Mouse (Mus musculus): ENCODE results near the gene Col26a1. TPM values are rescaled to one million over a fixed set of nuclear protein-coding genes. Genes with fewer than 3 reads are reported as not detected.

Col26a1 gene
- polyA plus RNA-seq, 1 experiment = 0.04 TPM

- H3K4me1 ChIP-seq (ENCODE audit: control insufficient read depth, insufficient read depth, insufficient read length, low read length) = peaks cover 13% of the 10 kb centered on the region; the same call in 1 of the 2 replicates
- peak overlapping the region; percentile 67 for H3K4me3 ChIP-seq (ENCODE audit: low read depth, low read length)
- H3K27me3 ChIP-seq (ENCODE audit: control insufficient read depth, insufficient read depth, low read length) = no peaks in the 10 kb centered on the region
- 1% methylated on average over 38 of the region's 38 CpGs for WGBS
- H3K36me3 ChIP-seq (ENCODE audit: control insufficient read depth, insufficient read depth, low read length) = no peaks in the 10 kb centered on the region
- H3K27ac ChIP-seq (ENCODE audit: insufficient read depth, low read depth, low read length) = no peak overlapping the region
- peak; percentile 67; the same call in 1 of the 2 replicates for TF ChIP-seq POLR2A (IDR thresholded peaks at IDR 0.05; ENCODE audit: low read depth, low read length)
- TF ChIP-seq CTCF (IDR thresholded peaks at IDR 0.05; ENCODE audit: extremely low read depth, insufficient read length, insufficient replicate concordance, low read depth, low read length) = no peak
These were observed 35.9 kb upstream of the Col26a1 start for GRCm38 (mm10) chr5:136918655-136919472.

GRCm38 (mm10) chr5:136917613-136918242 is 34.7 kb upstream of the Col26a1 start:
- TF ChIP-seq POLR2A (IDR thresholded peaks at IDR 0.05; ENCODE audit: low read depth, low read length) (no peak), CTCF (IDR thresholded peaks at IDR 0.05; ENCODE audit: extremely low read depth, insufficient read length, insufficient replicate concordance, low read depth, low read length) (no peak)
- H3K36me3 ChIP-seq (ENCODE audit: control insufficient read depth, insufficient read depth, low read length) = peaks cover 6% of the 10 kb centered on the region
- H3K4me1 ChIP-seq (ENCODE audit: control insufficient read depth, insufficient read depth, insufficient read length, low read length) = peaks cover 8% of the 10 kb centered on the region; the same call in 1 of the 2 replicates
- H3K27me3 ChIP-seq (ENCODE audit: control insufficient read depth, insufficient read depth, low read length) = no peaks in the 10 kb centered on the region
- WGBS = 94% methylated on average over 8 of the region's 8 CpGs
- H3K27ac ChIP-seq (ENCODE audit: insufficient read depth, low read depth, low read length) = no peak overlapping the region
- no peak overlapping the region for H3K4me3 ChIP-seq (ENCODE audit: low read depth, low read length)

GRCm38 (mm10) chr5:136914183-136914582 is 31.2 kb upstream of the Col26a1 start:
- 84% methylated on average over 3 of the region's 3 CpGs for WGBS
- Histone ChIP-seq H3K27me3 (ENCODE audit: control insufficient read depth, insufficient read depth, low read length) (no peaks in the 10 kb centered on the region), H3K36me3 (ENCODE audit: control insufficient read depth, insufficient read depth, low read length) (peaks cover 10% of the 10 kb centered on the region), H3K4me1 (ENCODE audit: control insufficient read depth, insufficient read depth, insufficient read length, low read length) (peaks cover 5% of the 10 kb centered on the region; the same call in 1 of the 2 replicates), H3K4me3 (ENCODE audit: low read depth, low read length) (no peak overlapping the region), H3K27ac (ENCODE audit: insufficient read depth, low read depth, low read length) (no peak overlapping the region)
- no peak for TF ChIP-seq CTCF (IDR thresholded peaks at IDR 0.05; ENCODE audit: extremely low read depth, insufficient read length, insufficient replicate concordance, low read depth, low read length)
- TF ChIP-seq POLR2A (IDR thresholded peaks at IDR 0.05; ENCODE audit: low read depth, low read length) = no peak

- peak within 1 kb of the TSS; percentile 75 for H3K4me3 ChIP-seq (ENCODE audit: low read depth, low read length)
- TF ChIP-seq CTCF (IDR thresholded peaks at IDR 0.05; ENCODE audit: extremely low read depth, insufficient read length, insufficient replicate concordance, low read depth, low read length) = no peak
- TF ChIP-seq POLR2A (IDR thresholded peaks at IDR 0.05; ENCODE audit: low read depth, low read length) = peak; percentile 36; the same call in 1 of the 2 replicates
- H3K27me3 ChIP-seq (ENCODE audit: control insufficient read depth, insufficient read depth, low read length) = no peaks in the 10 kb centered on the region
- peak within 1 kb of the TSS; percentile 61 for H3K27ac ChIP-seq (ENCODE audit: insufficient read depth, low read depth, low read length)
- 5% methylated on average over 32 of the region's 32 CpGs for WGBS
- H3K36me3 ChIP-seq (ENCODE audit: control insufficient read depth, insufficient read depth, low read length) = peaks cover 7% of the 10 kb centered on the region
- H3K4me1 ChIP-seq (ENCODE audit: control insufficient read depth, insufficient read depth, insufficient read length, low read length) = peaks cover 9% of the 10 kb centered on the region
These were observed 25.2 kb upstream of the Col26a1 start, which contains the start of gene Ift22 for GRCm38 (mm10) chr5:136907991-136908857. Gene Ift22 (plus strand): TSS chr5:136908150.

- 33% methylated on average over 9 of the region's 9 CpGs for WGBS
- no peak for TF ChIP-seq POLR2A (IDR thresholded peaks at IDR 0.05; ENCODE audit: low read depth, low read length)
- TF ChIP-seq CTCF (IDR thresholded peaks at IDR 0.05; ENCODE audit: extremely low read depth, insufficient read length, insufficient replicate concordance, low read depth, low read length) = no peak
- Histone ChIP-seq H3K27me3 (ENCODE audit: control insufficient read depth, insufficient read depth, low read length) (no peaks in the 10 kb centered on the region), H3K27ac (ENCODE audit: insufficient read depth, low read depth, low read length) (no peak overlapping the region), H3K36me3 (ENCODE audit: control insufficient read depth, insufficient read depth, low read length) (peaks cover 4% of the 10 kb centered on the region; the same call in 1 of the 2 replicates), H3K4me1 (ENCODE audit: control insufficient read depth, insufficient read depth, insufficient read length, low read length) (peaks cover 9% of the 10 kb centered on the region), H3K4me3 (ENCODE audit: low read depth, low read length) (peak overlapping the region; percentile 75)
These were observed 24.6 kb upstream of the Col26a1 start for GRCm38 (mm10) chr5:136907587-136907986.

GRCm38 (mm10) chr5:136905630-136906029 is 22.6 kb upstream of the Col26a1 start:
- 50% methylated on average over 7 of the region's 7 CpGs for WGBS
- TF ChIP-seq POLR2A (IDR thresholded peaks at IDR 0.05; ENCODE audit: low read depth, low read length) (no peak), CTCF (IDR thresholded peaks at IDR 0.05; ENCODE audit: extremely low read depth, insufficient read length, insufficient replicate concordance, low read depth, low read length) (peak; percentile 44; the same call in 1 of the 2 replicates)
- Histone ChIP-seq H3K27me3 (ENCODE audit: control insufficient read depth, insufficient read depth, low read length) (no peaks in the 10 kb centered on the region), H3K36me3 (ENCODE audit: control insufficient read depth, insufficient read depth, low read length) (no peaks in the 10 kb centered on the region), H3K4me1 (ENCODE audit: control insufficient read depth, insufficient read depth, insufficient read length, low read length) (peaks cover 9% of the 10 kb centered on the region), H3K4me3 (ENCODE audit: low read depth, low read length) (no peak overlapping the region), H3K27ac (ENCODE audit: insufficient read depth, low read depth, low read length) (no peak overlapping the region)

Data from small intestine, adult 2 months (tissue).